Mouse (Mus musculus) limb, embryonic 12.5 days (tissue): ENCODE results near the gene Rcbtb2. TPM values are rescaled to one million over a fixed set of nuclear protein-coding genes. Genes with fewer than 3 reads are reported as not detected.
A peak's percentile ranks its signal among the peaks of the same experiment; 100 is the strongest.

ENCODE experiments used
- ATAC-seq: fragments of 200-750 bp; cut with Nextera tagmentation; 2 replicates; pipeline ENCODE4 v1.8.0; 2017; ENCODE audit warnings: low read depth, moderate TSS enrichment; ENCODE audit not compliant: insufficient number of reproducible peaks, insufficient read depth, low FRiP score, low TSS enrichment
- H3K27ac ChIP-seq: fragments of 300-500 bp; sonication (generic); 2 replicates; pipeline ENCODE4 v1.5.1; 2016; ENCODE audit warnings: mild to moderate bottlenecking, moderate library complexity
- H3K27me3 ChIP-seq: fragments of 300-500 bp; sonication (generic); 2 replicates; pipeline ENCODE4 v1.6.1; 2016; ENCODE audit warnings: mild to moderate bottlenecking, moderate library complexity
- H3K36me3 ChIP-seq: fragments of 300-500 bp; sonication (generic); 2 replicates; pipeline ENCODE4 v1.6.1; 2016; ENCODE audit warnings: mild to moderate bottlenecking, moderate library complexity
- H3K4me1 ChIP-seq: fragments of 300-500 bp; sonication (generic); replicated peaks from 2 replicates; pipeline ENCODE4 v1.6.1; 2016
- H3K4me2 ChIP-seq: fragments of 300-500 bp; sonication (generic); 2 replicates; pipeline ENCODE4 v1.6.1; 2016; ENCODE audit warnings: mild to moderate bottlenecking, moderate library complexity
- H3K4me3 ChIP-seq: fragments of 300-500 bp; sonication (generic); replicated peaks from 2 replicates; pipeline ENCODE4 v1.5.1; 2016; ENCODE audit warnings: mild to moderate bottlenecking
- H3K9ac ChIP-seq: fragments of 300-500 bp; sonication (generic); replicated peaks from 2 replicates; pipeline ENCODE4 v1.6.1; 2016; ENCODE audit warnings: mild to moderate bottlenecking, moderate library complexity
- H3K9me3 ChIP-seq: fragments of 300-500 bp; sonication (generic); 2 replicates; pipeline ENCODE4 v1.6.1; 2016; ENCODE audit warnings: mild to moderate bottlenecking, moderate library complexity
- WGBS: fragments of 180-500 bp; shearing (Covaris S2); methylation state at CpG from one replicate; pipeline ENCODE4 v1.1.7; 2016; 5-methylcytosine and 5-hydroxymethylcytosine counted together
- polyA plus RNA-seq: library from polyadenylated mRNA; unstranded; fragments of >200 nt; fragmentation: Nextera tagmentation; extraction: Ambion mirVana; gene quantifications from 2 replicates; pipeline ENCODE4 v1.2.1, GENCODE M21; 2016

Gene Rcbtb2
- polyA plus RNA-seq, 1 experiment from 2014 or later: 185 TPM

DNA sequence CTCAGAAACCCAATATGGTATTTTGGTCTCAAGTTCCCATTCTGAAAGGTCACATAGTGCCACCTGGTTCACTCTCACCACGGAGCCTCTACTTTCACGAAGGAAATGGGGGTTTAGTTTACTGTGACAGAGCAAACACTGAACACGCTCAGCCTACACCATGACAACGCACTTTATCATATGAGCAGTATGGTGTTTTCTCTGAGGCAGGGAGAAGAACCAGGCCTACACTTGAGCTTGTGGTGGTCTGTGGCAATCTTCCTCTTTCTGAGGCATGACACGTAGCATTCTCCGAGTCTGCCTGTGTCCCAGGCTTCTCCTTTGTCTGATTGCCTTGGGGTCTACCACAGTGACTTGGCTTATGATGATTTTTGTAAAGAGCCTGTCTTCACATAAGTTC is 53.0 kb downstream of the Rcbtb2 start:
- H3K36me3 ChIP-seq: peaks cover 99% of the 10 kb centered on the region
- 90% methylated on average over 6 of the region's 6 CpGs for WGBS

DNA sequence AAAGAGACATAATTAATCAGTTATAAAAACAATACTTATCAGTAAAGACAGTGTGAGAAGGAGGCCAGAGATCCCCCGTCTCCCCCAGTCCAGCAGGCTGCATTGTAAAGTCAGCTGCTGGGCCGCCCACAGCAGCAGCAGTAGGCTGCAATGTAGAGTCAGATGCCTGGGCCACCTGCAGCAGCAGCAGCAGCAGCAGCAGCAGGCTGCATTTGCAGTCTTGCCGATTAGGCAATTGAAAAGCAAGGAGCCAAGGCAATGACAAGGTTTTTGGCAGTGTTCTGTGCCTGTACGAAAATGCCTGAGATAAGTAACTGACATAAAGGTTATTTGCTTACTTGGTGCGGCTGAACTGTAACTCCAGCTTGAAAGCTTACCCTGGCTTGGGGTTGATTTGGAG is 53.4 kb downstream of the Rcbtb2 start:
- peaks cover 99% of the 10 kb centered on the region for H3K36me3 ChIP-seq
- 0 out of 2 replicates have a peak, but pooled peaks cover 10% of the 10 kb centered on the region for H3K4me1 ChIP-seq
- H3K9ac ChIP-seq: no peak overlapping the region
- H3K9me3 ChIP-seq: no peaks in the 10 kb centered on the region
- H3K4me2 ChIP-seq: no peak overlapping the region
- 91% methylated on average over 5 of the region's 5 CpGs for WGBS
- H3K27ac ChIP-seq: no peak overlapping the region
- no peak overlapping the region for H3K4me3 ChIP-seq
- H3K27me3 ChIP-seq: no peaks in the 10 kb centered on the region
- ATAC-seq: no peak

More for the DNA sequence above, 53.0 kb downstream of the Rcbtb2 start:
- no peaks in the 10 kb centered on the region for H3K9me3 ChIP-seq
- H3K4me2 ChIP-seq: no peak overlapping the region
- H3K4me3 ChIP-seq: no peak overlapping the region
- 0 out of 2 replicates have a peak, but pooled peaks cover 10% of the 10 kb centered on the region for H3K4me1 ChIP-seq
- H3K27me3 ChIP-seq: no peaks in the 10 kb centered on the region
- H3K9ac ChIP-seq: no peak overlapping the region
- H3K27ac ChIP-seq: no peak overlapping the region
- no peak for ATAC-seq

DNA sequence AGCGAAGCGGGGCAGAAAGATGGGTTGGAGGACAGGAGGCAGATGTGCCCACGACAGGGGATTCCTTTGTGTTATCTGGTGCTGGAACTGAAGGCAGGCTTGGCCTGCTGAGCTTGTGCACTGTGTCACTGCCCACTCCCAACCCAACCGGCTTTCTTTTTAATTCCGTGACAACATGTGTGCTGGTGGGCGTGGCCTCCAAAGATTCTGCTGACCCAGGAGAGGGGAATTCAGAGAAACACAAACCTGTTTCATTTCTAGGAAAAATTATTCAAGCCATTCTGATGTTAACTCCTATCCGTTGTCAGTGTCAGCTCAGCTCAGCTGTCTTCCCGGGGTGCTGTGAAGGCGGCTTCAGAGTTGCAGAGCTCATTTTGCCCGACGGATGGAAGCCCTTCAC is 55.1 kb downstream of the Rcbtb2 start:
- Histone ChIP-seq H3K4me2 (no peak overlapping the region), H3K27me3 (no peaks in the 10 kb centered on the region), H3K9me3 (no peaks in the 10 kb centered on the region), H3K4me1 (0 out of 2 replicates have a peak, but pooled peaks cover 10% of the 10 kb centered on the region), H3K27ac (no peak overlapping the region), H3K4me3 (no peak overlapping the region), H3K9ac (no peak overlapping the region), H3K36me3 (peaks cover 99% of the 10 kb centered on the region)
- ATAC-seq: no peak
- 90% methylated on average over 11 of the region's 11 CpGs for WGBS

DNA sequence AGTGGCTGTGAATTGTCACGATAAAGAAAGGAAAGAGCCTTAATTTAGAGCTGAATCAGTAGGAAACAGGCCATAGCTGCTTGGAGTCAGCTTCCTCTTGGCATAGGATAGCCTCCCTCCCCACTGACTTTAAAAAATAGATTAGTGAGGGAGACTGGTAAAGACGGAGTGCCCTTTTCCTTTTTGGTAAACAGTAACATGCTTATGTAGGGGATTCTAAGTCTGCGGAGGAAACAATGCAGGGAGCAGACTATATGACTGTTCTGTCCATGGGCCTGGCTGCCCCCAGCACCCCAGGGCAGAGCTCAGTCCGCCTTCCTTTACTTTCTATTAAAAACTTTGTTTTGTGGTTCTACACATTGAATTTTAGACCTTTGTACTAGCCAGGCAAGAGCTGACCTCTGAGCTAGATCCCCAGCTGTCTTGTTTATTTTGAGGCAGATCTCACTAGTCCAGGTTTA is 56.4 kb downstream of the Rcbtb2 start:
- H3K4me2 ChIP-seq: no peak overlapping the region
- H3K9ac ChIP-seq: no peak overlapping the region
- 93% methylated on average over 4 of the region's 4 CpGs for WGBS
- no peak for ATAC-seq
- H3K27me3 ChIP-seq: no peaks in the 10 kb centered on the region
- no peak overlapping the region for H3K4me3 ChIP-seq
- peaks cover 97% of the 10 kb centered on the region for H3K36me3 ChIP-seq
- H3K9me3 ChIP-seq: no peaks in the 10 kb centered on the region
- H3K27ac ChIP-seq: no peak overlapping the region
- H3K4me1 ChIP-seq: 0 out of 2 replicates have a peak, but pooled peaks cover 9% of the 10 kb centered on the region

DNA sequence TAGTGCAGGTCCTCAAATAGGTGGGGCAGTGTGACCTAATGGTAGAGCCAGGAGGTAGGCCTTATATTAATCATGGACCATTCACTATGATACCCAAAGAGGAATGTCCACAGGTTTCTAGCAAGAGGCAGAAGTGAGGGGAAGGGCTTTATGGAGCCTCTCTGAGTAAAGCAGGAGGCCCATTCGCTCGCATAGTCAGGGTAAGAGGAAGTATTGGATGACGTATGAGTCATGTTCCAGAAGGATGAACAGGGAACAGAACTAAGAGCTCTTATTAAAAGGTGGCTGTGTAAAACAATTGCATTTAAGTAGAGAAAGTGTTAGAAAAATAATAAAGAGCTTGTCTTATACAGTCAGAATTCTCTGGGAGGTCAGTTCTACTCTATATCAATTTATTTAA is 57.8 kb downstream of the Rcbtb2 start:
- no peak overlapping the region for H3K4me2 ChIP-seq
- no peak overlapping the region for H3K9ac ChIP-seq
- peaks cover 4% of the 10 kb centered on the region; the same call in 1 of the 2 replicates for H3K9me3 ChIP-seq
- ATAC-seq: no peak
- 78% methylated on average over 3 of the region's 3 CpGs for WGBS
- H3K27me3 ChIP-seq: no peaks in the 10 kb centered on the region
- peaks cover 96% of the 10 kb centered on the region for H3K36me3 ChIP-seq
- H3K4me1 ChIP-seq: no peaks in the 10 kb centered on the region
- no peak overlapping the region for H3K4me3 ChIP-seq
- H3K27ac ChIP-seq: no peak overlapping the region; the same call in 1 of the 2 replicates

DNA sequence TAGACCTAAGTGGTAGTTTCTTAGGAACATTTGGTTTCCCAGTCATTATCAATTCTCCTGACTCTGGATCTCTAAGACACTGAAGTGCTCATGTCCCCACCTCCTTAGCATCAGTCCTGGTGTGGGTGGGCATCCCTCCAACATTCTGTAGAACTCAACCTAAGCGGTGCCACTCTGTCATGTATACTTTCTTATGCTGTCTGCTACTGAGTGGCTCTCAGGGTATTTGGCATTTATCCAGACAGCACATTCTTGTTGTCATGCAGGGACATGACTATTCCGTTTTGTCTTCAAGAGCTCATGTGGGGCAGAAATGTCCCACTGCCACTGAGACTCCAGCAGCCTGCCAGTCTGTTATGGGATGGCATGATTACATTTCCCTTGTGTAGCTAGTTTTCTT is 58.3 kb downstream of the Rcbtb2 start:
- no peak for ATAC-seq
- H3K27me3 ChIP-seq: no peaks in the 10 kb centered on the region
- H3K9ac ChIP-seq: no peak overlapping the region
- peaks cover 94% of the 10 kb centered on the region for H3K36me3 ChIP-seq
- no peak overlapping the region for H3K4me3 ChIP-seq
- H3K9me3 ChIP-seq: peaks cover 4% of the 10 kb centered on the region; the same call in 1 of the 2 replicates
- H3K4me2 ChIP-seq: no peak overlapping the region
- 83% methylated on average over 2 of the region's 2 CpGs for WGBS
- no peaks in the 10 kb centered on the region for H3K4me1 ChIP-seq
- no peak overlapping the region for H3K27ac ChIP-seq

DNA sequence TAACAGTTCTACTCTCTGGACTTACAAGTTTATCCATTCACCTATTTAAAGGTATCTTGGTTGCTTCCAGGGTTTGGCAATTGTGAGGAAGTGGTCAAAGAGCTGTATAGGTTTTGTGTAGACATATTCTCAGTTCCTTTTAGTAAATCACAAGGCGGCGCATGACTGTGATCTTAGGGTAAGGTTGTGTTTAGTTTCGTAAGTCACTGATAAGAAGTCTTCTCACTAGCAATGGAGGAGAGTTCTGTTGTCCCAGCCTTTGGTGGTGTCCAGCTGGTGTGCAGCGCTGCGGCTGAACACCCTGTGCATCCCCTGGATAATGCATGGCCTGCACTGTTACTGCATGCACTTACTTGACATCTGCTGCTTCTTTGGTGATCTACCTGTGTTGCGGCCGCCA is 64.0 kb downstream of the Rcbtb2 start:
- Histone ChIP-seq H3K9me3 (peaks cover 4% of the 10 kb centered on the region; the same call in 1 of the 2 replicates), H3K4me3 (no peak overlapping the region), H3K4me2 (no peak overlapping the region), H3K27me3 (no peaks in the 10 kb centered on the region), H3K9ac (no peak overlapping the region), H3K27ac (no peak overlapping the region), H3K36me3 (peaks cover 47% of the 10 kb centered on the region), H3K4me1 (no peaks in the 10 kb centered on the region)
- no peak for ATAC-seq
- 95% methylated on average over 7 of the region's 7 CpGs for WGBS

DNA sequence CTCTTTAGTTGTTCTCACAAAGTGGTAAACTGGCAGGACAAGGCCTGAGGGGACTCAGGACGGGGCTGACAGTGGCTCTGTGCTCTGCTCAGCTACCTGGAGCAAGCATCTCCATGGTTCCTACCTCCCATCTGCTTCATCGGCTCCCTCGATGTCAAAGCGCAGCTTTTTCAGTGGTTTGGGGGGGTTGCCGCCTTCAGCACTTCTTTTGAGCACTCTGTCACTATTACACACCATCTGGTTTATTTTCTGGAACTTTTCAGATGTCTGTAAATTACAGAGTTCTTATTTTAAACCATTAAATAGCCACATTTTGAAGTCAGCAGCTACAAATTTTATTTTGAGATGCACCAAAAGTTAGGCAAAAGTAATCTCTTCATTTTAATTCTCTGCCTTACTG is 76.2 kb downstream of the Rcbtb2 start:
- Histone ChIP-seq H3K4me1 (peaks cover 11% of the 10 kb centered on the region), H3K27ac (0 out of 2 replicates have a peak overlapping the region, but pooled peaks have one; percentile 53), H3K36me3 (peaks cover 14% of the 10 kb centered on the region; the same call in 1 of the 2 replicates), H3K9ac (no peak overlapping the region), H3K4me2 (no peak overlapping the region), H3K9me3 (no peaks in the 10 kb centered on the region), H3K27me3 (no peaks in the 10 kb centered on the region), H3K4me3 (no peak overlapping the region)
- no peak for ATAC-seq
- 30% methylated on average over 5 of the region's 5 CpGs for WGBS

DNA sequence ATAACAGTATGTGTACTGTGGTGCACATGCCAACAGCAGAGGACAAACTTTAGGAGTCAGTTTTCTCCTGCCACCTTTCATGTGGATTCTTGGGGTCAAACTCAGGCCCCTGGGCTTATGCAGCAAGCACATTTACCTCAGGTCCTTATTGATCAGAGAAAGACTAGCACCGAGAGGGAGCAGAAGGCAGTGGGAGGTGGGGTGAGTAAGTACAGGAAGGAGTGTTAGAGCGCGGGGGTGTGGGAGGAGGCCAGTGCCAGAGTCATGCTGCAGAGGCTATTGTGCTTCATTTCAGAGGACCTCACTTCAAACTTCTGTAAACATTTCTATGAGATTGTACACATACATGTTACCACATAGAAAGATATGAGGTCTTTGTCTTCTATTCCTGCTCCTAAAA is 78.6 kb downstream of the Rcbtb2 start:
- H3K36me3 ChIP-seq: peaks cover 6% of the 10 kb centered on the region; the same call in 1 of the 2 replicates
- no peak overlapping the region for H3K4me2 ChIP-seq
- H3K9ac ChIP-seq: no peak overlapping the region
- no peaks in the 10 kb centered on the region for H3K9me3 ChIP-seq
- no peaks in the 10 kb centered on the region for H3K27me3 ChIP-seq
- WGBS: 66% methylated on average over 3 of the region's 3 CpGs
- H3K27ac ChIP-seq: no peak overlapping the region
- ATAC-seq: no peak
- peaks cover 11% of the 10 kb centered on the region for H3K4me1 ChIP-seq
- H3K4me3 ChIP-seq: no peak overlapping the region

DNA sequence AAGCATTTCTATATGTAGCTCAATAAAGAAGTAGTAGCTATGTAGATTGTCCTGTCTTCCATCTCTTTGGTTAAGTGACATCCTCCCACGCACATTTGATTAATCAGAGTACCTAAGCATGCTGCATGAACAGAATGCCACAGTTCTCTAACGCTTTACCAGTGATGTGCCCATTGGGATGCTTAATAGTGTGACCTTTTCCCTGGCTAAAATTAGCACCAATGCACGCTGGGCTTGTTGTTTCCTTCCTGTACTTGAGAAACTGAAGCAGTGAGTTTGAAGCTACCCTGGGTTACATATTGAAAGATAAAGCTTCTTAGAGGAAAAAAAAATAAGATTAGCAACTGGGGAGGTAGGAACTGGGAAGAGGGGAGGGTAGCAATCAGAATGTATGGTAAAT is 81.2 kb downstream of the Rcbtb2 start:
- no peaks in the 10 kb centered on the region for H3K9me3 ChIP-seq
- no peaks in the 10 kb centered on the region for H3K27me3 ChIP-seq
- H3K4me3 ChIP-seq: no peak overlapping the region
- peaks cover under 1% of the 10 kb centered on the region for H3K4me1 ChIP-seq
- H3K27ac ChIP-seq: no peak overlapping the region
- H3K9ac ChIP-seq: no peak overlapping the region
- 80% methylated on average over 3 of the region's 3 CpGs for WGBS
- no peak for ATAC-seq
- no peak overlapping the region for H3K4me2 ChIP-seq
- no peaks in the 10 kb centered on the region for H3K36me3 ChIP-seq

DNA sequence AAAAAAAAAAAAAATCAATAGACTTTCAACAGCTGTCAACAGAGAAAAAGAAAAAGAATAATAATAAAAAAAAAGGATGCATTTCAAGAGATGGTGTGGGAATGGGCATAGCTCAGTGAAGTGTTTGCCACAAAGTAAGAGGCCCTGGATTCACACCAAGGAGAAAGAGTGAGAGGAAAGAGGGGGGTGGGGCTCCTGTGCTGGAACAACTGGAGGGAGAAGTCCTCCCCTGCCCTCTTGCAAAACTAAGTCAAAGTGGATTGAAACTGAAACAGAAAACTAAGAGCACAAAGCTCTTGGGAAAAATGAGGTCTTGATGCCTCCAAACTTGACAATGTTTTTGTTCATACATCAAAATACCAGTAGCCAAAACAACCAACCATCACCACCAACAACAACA is 86.4 kb downstream of the Rcbtb2 start:
- H3K27ac ChIP-seq: no peak overlapping the region
- no peak overlapping the region for H3K9ac ChIP-seq
- H3K4me1 ChIP-seq: no peaks in the 10 kb centered on the region
- ATAC-seq: no peak
- H3K9me3 ChIP-seq: no peaks in the 10 kb centered on the region
- H3K36me3 ChIP-seq: 0 out of 2 replicates have a peak, but pooled peaks cover 6% of the 10 kb centered on the region
- H3K4me2 ChIP-seq: no peak overlapping the region
- H3K27me3 ChIP-seq: no peaks in the 10 kb centered on the region
- H3K4me3 ChIP-seq: no peak overlapping the region

DNA sequence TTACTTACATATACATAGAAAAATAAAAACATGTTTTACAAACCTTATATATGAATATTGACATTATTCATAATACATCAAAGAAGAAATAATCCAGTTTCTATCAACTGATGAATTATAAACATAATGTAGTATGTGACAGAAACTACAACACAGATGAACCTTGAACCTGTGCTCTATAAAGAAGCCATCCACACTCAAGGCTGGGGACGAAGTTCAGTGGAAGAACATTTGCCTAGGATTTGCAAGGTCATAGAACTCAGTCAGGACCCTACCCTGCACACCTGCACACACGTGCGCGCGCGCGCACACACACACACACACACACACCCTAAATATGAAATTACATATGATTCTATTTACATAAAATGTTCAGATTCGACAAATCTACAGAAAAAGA is 87.4 kb downstream of the Rcbtb2 start:
- 91% methylated on average over 8 of the region's 8 CpGs for WGBS
- Histone ChIP-seq H3K9ac (no peak overlapping the region), H3K4me3 (no peak overlapping the region)

More for the DNA sequence above, 87.4 kb downstream of the Rcbtb2 start:
- Histone ChIP-seq H3K9me3 (no peaks in the 10 kb centered on the region), H3K36me3 (peaks cover 12% of the 10 kb centered on the region), H3K4me2 (no peak overlapping the region), H3K27ac (no peak overlapping the region), H3K27me3 (no peaks in the 10 kb centered on the region), H3K4me1 (no peaks in the 10 kb centered on the region)
- ATAC-seq: no peak
